Mouse (Mus musculus) activated CD4-positive, CD25-positive, alpha-beta regulatory T cell, adult 4 months (primary cell): Measurements from ENCODE around the gene Vax2. TPM values are rescaled to one million over a fixed set of nuclear protein-coding genes. Genes with fewer than 3 reads are reported as not detected.

Experiments used
- ATAC-seq: one replicate; pipeline ENCODE4 v1.8.0; 2017
- polyA plus RNA-seq, 2 experiments: library from polyadenylated mRNA; unstranded; fragments of 100-300 nt; shearing (Covaris generic); gene quantifications; one replicate each; pipeline ENCODE4 v1.2.1; 2017

Vax2 gene
- polyA plus RNA-seq, 2 experiments from 2014 or later: 0.45 TPM; not detected in 1

DNA sequence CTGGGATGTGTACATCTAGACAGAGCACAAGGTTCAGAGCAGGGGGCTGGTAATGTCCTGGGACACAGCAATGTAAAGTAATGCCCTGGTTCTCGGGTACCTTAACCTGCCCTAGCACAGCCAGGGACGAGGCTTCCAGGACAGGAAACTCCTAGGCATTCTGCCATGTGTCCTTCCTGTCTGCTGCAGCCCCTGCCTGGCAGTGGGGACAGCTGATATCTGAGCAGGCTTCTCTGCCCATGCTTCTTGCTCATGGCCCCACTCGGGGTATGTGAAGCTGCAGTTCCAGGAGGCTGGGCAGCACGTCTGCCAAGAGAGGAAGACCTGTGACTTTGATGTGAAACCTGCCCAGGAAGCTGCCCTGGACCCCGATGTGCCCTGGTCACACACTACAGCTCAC, 57.4 kb downstream of the Vax2 start:
- no peak for ATAC-seq

GRCm38 (mm10) chr6:83774126-83774525, 63.1 kb downstream of the Vax2 start:
- no peak for ATAC-seq

- ATAC-seq: peak; percentile 24
Measured at GRCm38 (mm10) chr6:83774781-83775563, 63.9 kb downstream of the Vax2 start.

DNA sequence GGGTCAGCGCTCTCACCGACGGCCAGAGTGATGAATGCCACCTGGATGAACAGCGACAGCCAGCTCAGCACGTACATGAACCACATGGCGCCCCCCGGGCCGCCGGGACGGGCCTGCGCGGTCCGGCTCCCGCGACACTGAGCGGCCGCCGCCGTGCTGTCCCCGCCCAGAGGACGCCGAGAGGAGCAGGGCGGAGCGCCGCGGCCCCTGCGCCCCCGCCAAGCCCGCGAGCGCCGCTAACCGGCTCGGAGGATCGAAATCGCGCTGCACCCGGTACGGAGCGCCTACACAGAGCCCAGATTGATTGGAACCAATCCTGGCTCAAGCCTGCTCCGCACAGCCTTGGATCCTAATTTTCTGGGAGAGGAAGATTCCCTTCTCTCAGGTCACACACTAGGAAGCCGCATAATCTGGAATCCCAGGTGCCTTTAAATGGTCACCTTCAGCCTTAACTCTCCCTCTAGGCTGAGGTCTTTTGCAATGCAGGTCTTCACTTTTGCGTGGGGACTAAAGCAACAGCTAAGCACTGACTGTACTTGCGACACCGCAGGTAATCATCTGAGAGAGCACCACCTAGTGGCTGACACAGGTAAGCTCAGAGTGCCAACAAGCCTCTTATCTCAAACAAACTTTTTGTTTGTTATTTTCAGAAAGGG, 64.7 kb downstream of the Vax2 start, which contains the start of gene Tex261:
Tex261 (minus strand) TSS at position 176 of the 656 bp plus-strand sequence.
- peak; percentile 89 for ATAC-seq

DNA sequence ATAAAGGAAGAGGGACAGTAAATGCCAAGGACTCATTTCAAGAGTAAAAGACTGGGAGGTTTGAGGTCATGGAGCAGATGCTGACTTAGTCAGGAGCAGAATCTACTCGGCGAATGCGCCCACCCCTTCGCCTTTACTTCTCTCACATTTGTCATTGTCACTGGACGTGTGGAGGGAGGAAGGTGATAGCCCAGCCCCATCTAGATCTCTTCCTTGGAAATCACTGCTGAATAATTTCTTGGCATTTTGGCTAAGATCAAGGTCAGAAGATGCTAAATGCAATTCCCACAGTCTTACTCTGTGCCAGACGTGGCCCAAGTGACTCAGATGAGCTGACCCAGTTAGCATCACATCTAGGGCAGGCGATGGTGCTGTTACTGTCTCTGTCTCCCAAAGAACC, 67.2 kb downstream of the Vax2 start:
- no peak for ATAC-seq

DNA sequence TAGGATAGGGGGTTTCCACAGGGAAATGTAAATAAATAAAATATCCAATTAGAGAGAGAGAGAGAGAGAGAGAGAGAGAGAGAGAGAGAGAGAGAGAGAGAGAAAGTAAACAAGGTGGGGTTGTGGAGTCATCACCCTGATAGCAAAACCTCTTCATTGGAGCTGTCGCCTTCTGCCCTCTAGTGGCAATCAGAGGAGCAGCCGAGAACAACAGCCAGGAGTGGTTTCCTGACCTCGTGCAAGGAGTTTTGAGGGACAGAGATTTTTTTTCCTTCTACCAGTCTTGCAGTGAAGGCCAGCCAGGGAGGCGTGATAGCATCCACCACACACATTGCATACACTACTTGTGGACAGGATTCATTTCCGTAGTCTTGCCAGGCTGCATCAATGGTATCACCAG, 68.0 kb downstream of the Vax2 start:
- ATAC-seq: no peak

- no peak for ATAC-seq
Measured at GRCm38 (mm10) chr6:83786426-83786825, 75.4 kb downstream of the Vax2 start.

Other genes with a start within 250 kb of the Vax2 start
- gene Dguok, start 204.3 kb upstream of the Vax2 start, polyA plus RNA-seq: 10 to 100 TPM; 65.1 to 79.0 TPM
- 10 to 100 TPM; 36.5 to 47.4 TPM for gene Actg2, start 175.0 kb upstream of the Vax2 start, polyA plus RNA-seq
- gene Stambp, start 138.5 kb upstream of the Vax2 start, polyA plus RNA-seq: 10 to 100 TPM; 30.5 to 38.9 TPM
- not detected for gene Clec4f, start 55.1 kb upstream of the Vax2 start, polyA plus RNA-seq
- gene Cd207, start 33.4 kb upstream of the Vax2 start, polyA plus RNA-seq: not detected
- gene Atp6v1b1, start 31.7 kb downstream of the Vax2 start, polyA plus RNA-seq: not detected
- not detected for gene Ankrd53, start 51.4 kb downstream of the Vax2 start, polyA plus RNA-seq
- gene Tex261, start 64.5 kb downstream of the Vax2 start, polyA plus RNA-seq: 10 to 100 TPM; 76.3 to 79.6 TPM
- 10 to 100 TPM; 23.0 to 27.9 TPM for gene Nagk, start 83.7 kb downstream of the Vax2 start, polyA plus RNA-seq
- 10 to 100 TPM; 17.3 to 18.2 TPM for gene Paip2b, start 120.5 kb downstream of the Vax2 start, polyA plus RNA-seq
- 100 to 1,000 TPM; 114 to 116 TPM for gene Zfp638, start 155.8 kb downstream of the Vax2 start, polyA plus RNA-seq